Mouse (Mus musculus) spleen, postnatal 36 days (tissue): ENCODE results near the gene Tmem222.

Source experiments
- DNase-seq, 2 experiments: peaks; one replicate each; pipeline ENCODE4 v3.0.0; 2022; ENCODE audit warnings: low spot score in 2 of 2, mixed read lengths in 1 of 2

Gene Tmem222

GRCm38 (mm10) chr4:133285299-133285698 lies 7.7 kb upstream of the Tmem222 start:
- DNase-seq: no peak

DNA sequence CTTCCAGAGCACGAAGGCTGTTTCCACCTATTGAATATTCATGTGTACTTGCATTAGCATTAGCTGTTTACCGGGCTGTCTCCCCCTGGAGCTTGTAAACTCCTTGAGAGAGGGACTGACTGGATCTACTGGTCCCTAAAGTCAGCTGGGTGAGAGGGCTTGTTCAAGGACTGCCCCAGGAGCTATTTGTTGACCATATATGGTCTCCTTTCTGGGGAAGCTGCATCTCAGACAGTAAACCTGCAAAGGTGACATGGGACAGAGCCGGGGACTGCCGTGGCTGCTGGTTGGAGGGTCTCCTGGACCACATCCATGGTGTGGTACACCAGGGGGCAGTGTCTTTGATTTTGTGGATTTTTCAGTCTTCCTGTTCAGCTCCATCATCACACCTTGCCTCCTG lies 5.1 kb upstream of the Tmem222 start:
- no peak for DNase-seq

- no peak for DNase-seq
Observed at GRCm38 (mm10) chr4:133281951-133282481, 4.4 kb upstream of the Tmem222 start.

DNA sequence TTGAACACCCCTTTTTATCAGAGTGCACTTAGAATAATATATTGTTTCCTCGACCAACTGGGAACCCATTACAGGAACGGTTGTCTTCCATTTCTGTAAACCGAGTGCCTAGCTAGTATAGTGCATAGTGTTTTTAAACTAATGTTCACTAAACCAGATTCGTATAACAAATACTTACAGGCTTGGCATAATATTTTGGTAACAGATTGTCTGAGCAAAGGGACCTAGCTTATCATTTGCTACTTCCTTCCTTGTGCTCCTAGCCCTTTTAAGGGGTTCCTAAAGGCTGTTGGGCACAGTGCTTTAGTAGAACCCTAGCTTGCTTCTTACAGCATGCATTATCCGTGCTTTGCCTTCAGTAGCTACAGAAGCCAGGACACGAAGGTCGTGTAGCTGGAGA lies 3.9 kb upstream of the Tmem222 start:
- DNase-seq: no peak

- no peak for DNase-seq
Observed at GRCm38 (mm10) chr4:133278482-133278881, 890 bp upstream of the Tmem222 start.

GRCm38 (mm10) chr4:133278067-133278466 lies 475 bp upstream of the Tmem222 start:
- DNase-seq: no peak

DNA sequence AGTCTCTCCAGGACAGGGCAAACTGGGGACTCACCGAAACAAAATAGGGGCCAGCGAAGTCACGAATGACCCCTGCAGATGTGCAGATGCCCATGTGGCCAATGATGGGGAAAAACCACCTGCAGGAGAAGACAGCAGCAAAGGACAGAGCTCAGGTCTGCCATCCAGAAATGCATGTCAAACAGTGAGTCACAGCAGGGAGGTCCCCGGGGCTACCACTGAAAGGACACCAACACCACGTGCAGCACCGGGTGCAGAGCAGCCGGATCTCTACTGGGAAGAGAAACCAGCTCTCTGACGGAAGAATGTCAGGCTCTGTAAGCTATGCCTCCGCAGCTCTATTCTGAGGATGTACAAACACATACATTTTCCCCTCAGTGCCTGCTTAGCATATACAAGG lies 6.7 kb downstream of the Tmem222 start:
- DNase-seq: no peak

DNA sequence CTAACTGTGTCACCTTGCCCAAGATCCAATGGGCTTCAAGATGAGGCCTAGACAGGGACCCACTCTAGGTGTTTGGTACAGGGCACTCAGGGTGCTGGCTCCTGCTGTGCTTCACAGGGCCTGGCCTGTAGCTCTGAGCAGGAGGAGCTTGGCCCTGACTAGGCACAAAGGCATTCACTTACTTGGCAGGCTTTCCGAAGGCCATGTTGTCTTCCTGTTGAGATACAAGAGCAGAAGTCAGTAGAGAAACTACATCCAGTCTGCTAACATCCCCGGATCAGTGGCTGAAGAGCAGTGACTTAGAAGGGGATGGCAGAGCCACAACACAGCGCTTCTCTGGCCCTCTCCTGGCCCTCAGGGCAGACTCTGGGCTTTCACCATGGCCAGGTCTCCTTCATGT lies 8.0 kb downstream of the Tmem222 start:
- no peak for DNase-seq

GRCm38 (mm10) chr4:133268931-133269330 lies 8.7 kb downstream of the Tmem222 start:
- no peak for DNase-seq

DNA sequence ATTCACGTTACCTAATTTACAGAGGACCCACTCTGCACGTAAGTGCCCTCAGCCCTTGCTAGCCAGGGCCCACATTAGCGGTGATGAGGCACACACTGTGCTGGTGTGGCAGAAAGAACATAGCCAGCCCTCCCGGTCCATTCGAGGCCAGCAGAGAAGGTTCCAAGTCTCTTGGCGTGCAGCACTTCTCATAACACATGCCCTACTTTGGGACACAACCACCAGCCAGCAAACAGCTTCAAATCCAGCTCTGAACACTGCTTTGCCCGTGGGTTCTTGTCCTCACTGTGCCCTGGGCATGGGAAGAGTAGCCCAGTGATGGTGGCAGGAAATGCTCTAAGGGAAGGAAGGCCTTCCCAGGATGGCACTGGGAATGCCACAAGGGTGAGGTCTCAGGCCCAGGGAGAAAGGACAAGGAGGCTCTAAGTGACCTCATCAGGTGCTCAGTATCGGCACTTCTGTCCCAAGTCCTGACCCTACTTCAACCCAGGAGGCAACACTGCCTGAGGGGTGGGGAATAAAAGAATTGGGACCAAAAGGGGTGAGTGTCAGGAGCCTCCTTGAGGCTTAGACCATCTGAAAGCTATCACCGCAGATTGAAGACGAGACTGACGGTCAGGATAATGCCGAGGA lies 11.2 kb downstream of the Tmem222 start:
- no peak for DNase-seq

DNA sequence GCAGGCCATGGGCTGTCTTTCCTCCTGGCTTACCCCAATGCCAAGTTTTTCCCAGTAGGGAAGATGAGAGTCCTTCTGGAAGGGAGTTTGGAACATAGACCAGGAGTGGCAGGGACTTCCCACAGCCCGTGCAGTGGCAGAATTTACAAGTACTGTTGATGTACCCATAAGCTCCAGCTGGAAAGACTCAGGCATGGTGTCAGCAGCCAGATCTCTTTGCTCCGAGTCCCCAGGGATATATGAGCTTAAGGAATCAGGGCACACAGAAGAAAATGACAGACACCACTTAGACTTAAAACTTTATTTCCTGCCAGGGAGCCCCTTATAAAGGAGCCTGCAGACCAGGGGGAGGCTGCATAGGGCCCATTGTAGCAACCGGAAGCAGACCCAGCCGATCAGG lies 11.8 kb downstream of the Tmem222 start:
- DNase-seq: no peak

DNA sequence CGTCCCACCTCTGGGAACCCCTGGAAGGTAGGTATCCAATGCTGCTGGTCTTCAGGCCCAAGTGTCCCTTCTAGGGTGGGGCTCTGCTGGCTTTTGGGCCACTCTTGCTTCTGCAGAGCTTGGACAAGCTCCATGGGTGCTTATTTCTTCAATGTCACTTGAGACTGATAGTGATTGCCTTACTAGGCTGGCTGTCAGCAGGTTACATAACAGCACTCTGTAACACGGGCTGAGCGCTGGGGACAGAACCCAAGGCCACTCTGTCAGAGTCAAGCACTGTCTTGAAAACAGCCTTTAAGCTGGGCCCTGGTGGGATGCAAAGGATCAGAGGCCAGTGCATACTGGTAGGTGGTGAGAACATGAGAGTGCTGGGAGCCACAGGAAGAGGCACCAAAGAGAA lies 12.3 kb downstream of the Tmem222 start:
- DNase-seq: no peak

GRCm38 (mm10) chr4:133264559-133264958 lies 13.0 kb downstream of the Tmem222 start:
- DNase-seq: no peak

GRCm38 (mm10) chr4:133263756-133264155 lies 13.8 kb downstream of the Tmem222 start:
- no peak for DNase-seq

GRCm38 (mm10) chr4:133262882-133263281 lies 14.7 kb downstream of the Tmem222 start, which contains the start of gene Sytl1:
Sytl1 (minus strand) TSS chr4:133263113.
- DNase-seq: no peak

DNA sequence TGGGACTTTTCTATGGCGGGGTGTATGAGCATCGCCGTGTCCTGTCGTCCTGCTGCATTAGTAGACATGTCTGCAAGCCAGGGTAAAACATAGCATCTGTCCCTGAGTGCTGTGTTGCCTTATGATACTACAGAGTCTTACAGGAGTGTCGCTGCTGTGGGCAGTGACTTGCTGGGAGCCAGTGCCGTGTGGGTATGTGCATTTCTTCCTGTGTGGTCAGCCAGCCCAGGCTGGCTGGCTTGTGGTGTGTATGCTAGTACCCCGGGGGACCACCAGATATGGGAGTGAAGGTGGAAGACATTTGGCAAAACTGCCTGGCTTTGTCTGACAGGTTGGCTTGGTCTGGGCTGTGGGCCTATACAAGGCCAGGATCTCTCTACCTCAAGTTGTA lies 15.2 kb downstream of the Tmem222 start:
- DNase-seq: no peak

GRCm38 (mm10) chr4:133261641-133262374 lies 15.8 kb downstream of the Tmem222 start:
- DNase-seq: peak; percentile 32 to 34

DNA sequence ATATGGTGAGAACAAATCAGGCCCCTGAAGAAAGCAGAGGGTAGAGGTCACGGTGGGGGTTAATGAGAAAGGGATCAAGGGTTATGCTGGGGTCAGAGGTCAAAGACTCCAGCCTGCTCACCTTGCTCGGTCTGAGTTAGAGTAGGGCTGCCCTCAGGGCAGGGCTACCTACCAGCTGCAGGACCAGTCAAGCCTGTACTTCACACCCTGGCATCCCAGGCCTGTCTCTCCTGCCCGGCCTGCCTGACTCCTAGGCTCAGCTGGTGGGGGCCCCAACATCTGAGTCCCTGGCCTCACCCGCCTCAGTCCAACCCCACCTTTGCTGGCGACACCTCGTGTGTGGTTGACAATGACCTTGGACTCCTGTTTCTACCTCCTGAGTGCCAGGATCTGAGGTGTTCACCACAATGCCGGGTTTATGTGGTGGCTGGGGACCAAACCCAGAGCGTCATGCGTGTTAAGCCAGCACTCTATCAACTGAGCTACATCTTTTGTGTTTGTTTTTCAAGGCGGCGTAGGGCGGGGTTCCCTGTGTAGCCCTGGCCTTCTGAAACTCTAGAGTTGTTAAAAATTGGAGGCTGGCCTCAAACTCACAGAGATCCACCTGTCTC lies 19.7 kb downstream of the Tmem222 start:
- no peak for DNase-seq

DNA sequence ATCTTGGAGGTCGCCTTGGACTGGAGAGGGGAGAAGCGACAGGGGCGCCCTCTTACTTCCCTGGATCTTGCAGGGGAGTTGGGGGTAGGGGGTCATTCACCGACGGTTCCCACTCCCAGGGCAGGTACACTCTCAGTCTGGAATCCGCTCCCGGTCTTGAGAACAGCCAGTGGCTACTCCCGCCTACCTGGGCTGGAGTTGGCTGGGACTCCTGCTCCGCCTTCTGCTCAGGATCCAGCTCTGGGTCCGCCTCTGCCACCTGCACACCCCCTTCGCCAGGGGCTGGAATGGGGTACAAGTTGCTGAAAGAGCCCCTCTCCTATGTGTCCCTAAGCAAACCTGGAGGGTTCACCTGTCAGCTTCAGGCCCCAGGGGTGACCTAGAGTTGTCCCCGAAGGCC lies 20.4 kb downstream of the Tmem222 start:
- no peak for DNase-seq

- no peak for DNase-seq
Observed at GRCm38 (mm10) chr4:133256820-133257219, 20.8 kb downstream of the Tmem222 start.

DNA sequence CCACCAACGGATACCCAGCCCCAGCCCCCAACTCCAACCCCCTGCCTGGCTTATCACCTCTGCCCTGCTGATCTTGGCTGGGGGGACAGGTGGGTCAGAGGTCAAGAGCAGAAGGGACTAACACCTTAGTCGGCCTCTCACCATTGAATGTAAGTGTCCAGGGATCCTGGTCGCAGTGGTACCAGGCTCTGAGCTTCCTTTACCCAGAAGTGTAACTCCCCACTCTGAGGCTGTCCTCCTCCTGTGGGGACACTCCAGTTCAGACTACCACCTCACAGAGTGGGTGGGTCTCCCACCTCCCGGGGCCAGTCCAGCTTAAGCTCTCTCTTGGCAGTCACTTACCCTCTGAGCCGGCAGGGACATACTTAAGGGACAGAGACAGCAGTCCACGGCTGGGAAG lies 22.2 kb downstream of the Tmem222 start:
- no peak for DNase-seq

GRCm38 (mm10) chr4:133253412-133253811 lies 24.2 kb downstream of the Tmem222 start:
- DNase-seq: no peak

GRCm38 (mm10) chr4:133252089-133252488 lies 25.5 kb downstream of the Tmem222 start:
- DNase-seq: no peak
